17 mouse cellular contexts compared by ENCODE assay signal in genomic region chr15:84736346-84736993, GRCm38 (mm10). TPM values are rescaled to one million over a fixed set of nuclear protein-coding genes. Genes with fewer than 3 reads are reported as not detected.
DNase-seq lines count a peak whose midpoint lies in the region; ATAC-seq and TF ChIP-seq lines count a peak whose summit lies in the region.
"Had no signal": no experiment of that assay in that cellular context is flagged by ENCODE, and none has a peak within 500 bp of the region (broad histone marks: within the 10 kb centered on the region; RNA-seq: fewer than 3 reads in every experiment).

No protein-coding gene starts in this region.

- H3K4me3 ChIP-seq in forebrain, embryonic 13.5 days: no peak overlapping the region
- H3K4me3 ChIP-seq in forebrain, embryonic 11.5 days (ENCODE audit: low read depth, low read length): no peak overlapping the region
- no peak overlapping the region for H3K4me3 ChIP-seq in stomach, embryonic 16.5 days (replicated peaks; ENCODE audit: low read length)
- H3K4me3 ChIP-seq in stomach, postnatal 0 days (ENCODE audit: low read depth, low read length): no peak overlapping the region
- no peak overlapping the region for H3K4me3 ChIP-seq in midbrain, embryonic 13.5 days (replicated peaks)
- H3K4me3 ChIP-seq in kidney, embryonic 16.5 days (ENCODE audit: low read length): no peak overlapping the region
- H3K4me3 ChIP-seq: heart, embryonic 12.5 days; intestine, embryonic 15.5 days; liver, embryonic 12.5 days had no signal

- H3K36me3 ChIP-seq in forebrain, embryonic 13.5 days (ENCODE audit: poor library complexity, severe bottlenecking): no peaks in the 10 kb centered on the region
- no peaks in the 10 kb centered on the region for H3K36me3 ChIP-seq in forebrain, embryonic 11.5 days (ENCODE audit: control insufficient read depth, insufficient read depth, low read length)
- no peaks in the 10 kb centered on the region for H3K36me3 ChIP-seq in stomach, embryonic 16.5 days (ENCODE audit: control insufficient read depth, insufficient read depth, low read length)
- no peaks in the 10 kb centered on the region for H3K36me3 ChIP-seq in stomach, postnatal 0 days (ENCODE audit: control insufficient read depth, insufficient read depth, low read length)
- H3K36me3 ChIP-seq in midbrain, embryonic 13.5 days: no peaks in the 10 kb centered on the region
- H3K36me3 ChIP-seq in kidney, embryonic 16.5 days (ENCODE audit: insufficient read depth, low read length): no peaks in the 10 kb centered on the region
- H3K36me3 ChIP-seq: heart, embryonic 12.5 days; intestine, embryonic 15.5 days; liver, embryonic 12.5 days had no signal

- H3K9me3 ChIP-seq in forebrain, embryonic 13.5 days (replicated peaks): no peaks in the 10 kb centered on the region
- H3K9me3 ChIP-seq in forebrain, embryonic 11.5 days (ENCODE audit: control insufficient read depth, low read length): no peaks in the 10 kb centered on the region
- H3K9me3 ChIP-seq in stomach, embryonic 16.5 days (replicated peaks; ENCODE audit: control insufficient read depth, low read length): no peaks in the 10 kb centered on the region
- no peaks in the 10 kb centered on the region for H3K9me3 ChIP-seq in stomach, postnatal 0 days (ENCODE audit: control insufficient read depth, low read length)
- no peaks in the 10 kb centered on the region; the same call in 1 of the 2 replicates for H3K9me3 ChIP-seq in midbrain, embryonic 13.5 days
- no peaks in the 10 kb centered on the region for H3K9me3 ChIP-seq in kidney, embryonic 16.5 days (ENCODE audit: low read length)
- H3K9me3 ChIP-seq: intestine, embryonic 15.5 days; liver, embryonic 12.5 days had no signal

- peak overlapping the region; percentile 57 for H3K27ac ChIP-seq in forebrain, embryonic 13.5 days
- no peak overlapping the region for H3K27ac ChIP-seq in forebrain, embryonic 11.5 days (ENCODE audit: low read depth, low read length)
- H3K27ac ChIP-seq in stomach, embryonic 16.5 days (ENCODE audit: low read length): no peak overlapping the region
- no peak overlapping the region for H3K27ac ChIP-seq in stomach, postnatal 0 days (replicated peaks)
- no peak overlapping the region for H3K27ac ChIP-seq in midbrain, embryonic 13.5 days
- no peak overlapping the region for H3K27ac ChIP-seq in kidney, embryonic 16.5 days (ENCODE audit: low read length)
- H3K27ac ChIP-seq: intestine, embryonic 15.5 days; liver, embryonic 12.5 days; macrophage had no signal

- peaks cover 14% of the 10 kb centered on the region for H3K4me1 ChIP-seq in forebrain, embryonic 13.5 days
- no peaks in the 10 kb centered on the region for H3K4me1 ChIP-seq in forebrain, embryonic 11.5 days (replicated peaks; ENCODE audit: control insufficient read depth, insufficient read depth, low read length)
- H3K4me1 ChIP-seq in stomach, embryonic 16.5 days (ENCODE audit: control insufficient read depth, insufficient read depth, low read length): no peaks in the 10 kb centered on the region; the same call in 1 of the 2 replicates
- H3K4me1 ChIP-seq in stomach, postnatal 0 days (replicated peaks; ENCODE audit: control insufficient read depth, insufficient read depth): no peaks in the 10 kb centered on the region
- H3K4me1 ChIP-seq in midbrain, embryonic 13.5 days (replicated peaks): peaks cover 8% of the 10 kb centered on the region; the same call in 1 of the 2 replicates
- no peaks in the 10 kb centered on the region for H3K4me1 ChIP-seq in kidney, embryonic 16.5 days (ENCODE audit: insufficient read depth, low read length)
- H3K4me1 ChIP-seq: liver, embryonic 12.5 days had no signal

- no peak for TF ChIP-seq CTCF in stomach, postnatal 0 days (IDR thresholded peaks at IDR 0.05; ENCODE audit: low read depth)

- peak overlapping the region; percentile 26; the same call in 1 of the 2 replicates for H3K4me2 ChIP-seq in forebrain, embryonic 13.5 days
- H3K4me2 ChIP-seq in forebrain, embryonic 11.5 days (ENCODE audit: low read depth, low read length, severe bottlenecking): no peak overlapping the region
- H3K4me2 ChIP-seq in stomach, embryonic 16.5 days (ENCODE audit: low read depth, low read length): no peak overlapping the region
- no peak overlapping the region for H3K4me2 ChIP-seq in stomach, postnatal 0 days (replicated peaks; ENCODE audit: low read depth)
- H3K4me2 ChIP-seq in midbrain, embryonic 13.5 days (replicated peaks): no peak overlapping the region
- no peak overlapping the region for H3K4me2 ChIP-seq in kidney, embryonic 16.5 days (replicated peaks; ENCODE audit: low read depth, low read length)
- H3K4me2 ChIP-seq: heart, embryonic 12.5 days; intestine, embryonic 15.5 days; liver, embryonic 12.5 days; lung, embryonic 14.5 days had no signal

- peak; percentile 63 for ATAC-seq in forebrain, embryonic 13.5 days
- ATAC-seq in forebrain, embryonic 11.5 days (replicated peaks; ENCODE audit: low FRiP score): no peak
- no peak for ATAC-seq in stomach, embryonic 16.5 days (ENCODE audit: insufficient read depth, low FRiP score)
- no peak for ATAC-seq in stomach, postnatal 0 days (ENCODE audit: low FRiP score, low TSS enrichment)
- peak; percentile 60; the same call in 1 of the 2 replicates for ATAC-seq in midbrain, embryonic 13.5 days
- no peak for ATAC-seq in kidney, embryonic 16.5 days (ENCODE audit: low FRiP score, low TSS enrichment)
- ATAC-seq: intestine, embryonic 15.5 days; liver, embryonic 12.5 days had no signal

- no peak for DNase-seq in forebrain, embryonic 11.5 days (ENCODE audit: low spot score)
- no peak for DNase-seq in stomach, postnatal 0 days (ENCODE audit: low spot score)
- no peak for DNase-seq in thymus, postnatal 4 days
- DNase-seq in thymus, postnatal 10 days (ENCODE audit: low spot score in 2 of 2): no peak
- DNase-seq: adrenal gland, adult 2 months; cerebellum, adult 2 months; kidney, postnatal 14 days; lung, embryonic 14.5 days; right cerebral cortex, postnatal 14 days had no signal

- WGBS in forebrain, embryonic 13.5 days: 42% methylated on average over 11 of the region's 11 CpGs
- WGBS in forebrain, embryonic 11.5 days: 69% methylated on average over 11 of the region's 11 CpGs
- 73% methylated on average over 11 of the region's 11 CpGs for WGBS in stomach, embryonic 16.5 days
- WGBS in stomach, postnatal 0 days: 69% methylated on average over 11 of the region's 11 CpGs
- 68% methylated on average over 11 of the region's 11 CpGs for WGBS in midbrain, embryonic 13.5 days
- 75% methylated on average over 11 of the region's 11 CpGs for WGBS in kidney, embryonic 16.5 days

- no peak for TF ChIP-seq EP300 in stomach, postnatal 0 days (optimal IDR thresholded peaks at IDR 0.05)

- no peaks in the 10 kb centered on the region for H3K27me3 ChIP-seq in forebrain, embryonic 13.5 days
- H3K27me3 ChIP-seq in forebrain, embryonic 11.5 days (ENCODE audit: control insufficient read depth, insufficient read depth, low read length): no peaks in the 10 kb centered on the region
- H3K27me3 ChIP-seq in stomach, embryonic 16.5 days (ENCODE audit: control insufficient read depth, insufficient read depth, low read length): no peaks in the 10 kb centered on the region
- no peaks in the 10 kb centered on the region for H3K27me3 ChIP-seq in stomach, postnatal 0 days (ENCODE audit: control insufficient read depth, insufficient read depth, low read length)
- no peaks in the 10 kb centered on the region for H3K27me3 ChIP-seq in midbrain, embryonic 13.5 days
- H3K27me3 ChIP-seq in kidney, embryonic 16.5 days (ENCODE audit: insufficient read depth, low read length): no peaks in the 10 kb centered on the region
- H3K27me3 ChIP-seq: heart, embryonic 12.5 days; intestine, embryonic 15.5 days; liver, embryonic 12.5 days had no signal

- no peak overlapping the region for H3K9ac ChIP-seq in forebrain, embryonic 13.5 days
- no peak overlapping the region for H3K9ac ChIP-seq in forebrain, embryonic 11.5 days (ENCODE audit: low read length)
- peak overlapping the region; percentile 2; the same call in 1 of the 2 replicates for H3K9ac ChIP-seq in stomach, embryonic 16.5 days (ENCODE audit: low read length)
- H3K9ac ChIP-seq in stomach, postnatal 0 days (ENCODE audit: low read length): no peak overlapping the region
- H3K9ac ChIP-seq in midbrain, embryonic 13.5 days (replicated peaks): no peak overlapping the region
- H3K9ac ChIP-seq in kidney, embryonic 16.5 days (replicated peaks; ENCODE audit: low read length): no peak overlapping the region
- H3K9ac ChIP-seq: heart, embryonic 12.5 days; intestine, embryonic 15.5 days; liver, embryonic 12.5 days; lung, embryonic 14.5 days had no signal

RNA-seq across cellular contexts. Expression of gene Arhgap8, which starts 16.6 kb away (rescaled TPM):
- polyA plus RNA-seq in forebrain, embryonic 13.5 days (2015; fragmentation: Nextera tagmentation; extraction: Ambion mirVana): 0.11 and 0.34 TPM in 2 replicates
- 1.1 and 1.7 TPM in 2 replicates for polyA plus RNA-seq in forebrain, embryonic 11.5 days (2014; fragmentation: Nextera tagmentation; extraction: Ambion mirVana)
- 12.6 and 14.5 TPM in 2 replicates for polyA plus RNA-seq in stomach, embryonic 16.5 days (2015; fragmentation: Nextera tagmentation; extraction: Ambion mirVana)
- polyA plus RNA-seq in stomach, postnatal 0 days (2015; fragmentation: Nextera tagmentation; extraction: Ambion mirVana): 20.2 and 22.0 TPM in 2 replicates
- 0.61 and 0.67 TPM in 2 replicates for polyA plus RNA-seq in midbrain, embryonic 13.5 days (2015; fragmentation: Nextera tagmentation; extraction: Ambion mirVana)
- 12.3 and 13.8 TPM in 2 replicates for polyA plus RNA-seq in kidney, embryonic 16.5 days (2015; fragmentation: Nextera tagmentation; extraction: Ambion mirVana)
- polyA plus RNA-seq: macrophage had no signal

Comparison
In these comparisons a context has a peak if more than half of its experiments do, and no peak if none do; other contexts are left out.
1. ATAC-seq: peak in forebrain, embryonic 13.5 days (single experiment) and midbrain, embryonic 13.5 days (single experiment); none in forebrain, embryonic 11.5 days (single experiment), stomach, embryonic 16.5 days (single experiment), stomach, postnatal 0 days (single experiment) and kidney, embryonic 16.5 days (single experiment).